Mouse (Mus musculus) liver, embryonic 13.5 days (tissue): ENCODE results near the gene Prss36. TPM values are rescaled to one million over a fixed set of nuclear protein-coding genes. Genes with fewer than 3 reads are reported as not detected.
A peak's percentile ranks its signal among the peaks of the same experiment; 100 is the strongest.

Source experiments
- ATAC-seq: fragments of 200-750 bp; cut with Nextera tagmentation; 2 replicates; pipeline ENCODE4 v1.8.0; 2017; ENCODE audit warnings: low read depth, mild to moderate bottlenecking, moderate number of reproducible peaks, moderate library complexity
- DNase-seq: peaks from one replicate; pipeline ENCODE4 v3.0.0; 2022
- H3K27ac ChIP-seq: fragments of 300-500 bp; sonication (generic); 2 replicates; pipeline ENCODE4 v1.5.1; 2015; ENCODE audit warnings: moderate library complexity, mild to moderate bottlenecking, inconsistent platforms
- H3K27me3 ChIP-seq: fragments of 300-500 bp; sonication (generic); 2 replicates; pipeline ENCODE4 v1.6.1; 2015; ENCODE audit warnings: mild to moderate bottlenecking, inconsistent platforms
- H3K36me3 ChIP-seq: fragments of 300-500 bp; sonication (generic); 2 replicates; pipeline ENCODE4 v1.6.1; 2015; ENCODE audit warnings: mild to moderate bottlenecking, inconsistent platforms
- H3K4me1 ChIP-seq: fragments of 300-500 bp; sonication (generic); replicated peaks from 2 replicates; pipeline ENCODE4 v1.6.1; 2015; ENCODE audit warnings: inconsistent platforms
- H3K4me2 ChIP-seq: fragments of 300-500 bp; sonication (generic); 2 replicates; pipeline ENCODE4 v1.6.1; 2015; ENCODE audit warnings: inconsistent platforms, mild to moderate bottlenecking, moderate library complexity
- H3K4me3 ChIP-seq: fragments of 300-500 bp; sonication (generic); replicated peaks from 2 replicates; pipeline ENCODE4 v1.5.1; 2015; ENCODE audit warnings: mild to moderate bottlenecking, inconsistent platforms
- H3K9ac ChIP-seq: fragments of 300-500 bp; sonication (generic); 2 replicates; pipeline ENCODE4 v1.6.1; 2015; ENCODE audit warnings: mild to moderate bottlenecking, inconsistent platforms
- H3K9me3 ChIP-seq: fragments of 300-500 bp; sonication (generic); replicated peaks from 2 replicates; pipeline ENCODE4 v1.6.1; 2016; ENCODE audit warnings: inconsistent platforms
- WGBS: fragments of 180-500 bp; shearing (Covaris S2); methylation state at CpG from one replicate; pipeline ENCODE4 v1.1.7; 2015; ENCODE audit not compliant: insufficient replicate concordance; 5-methylcytosine and 5-hydroxymethylcytosine counted together
- polyA plus RNA-seq: library from polyadenylated mRNA; unstranded; fragments of >200 nt; fragmentation: Nextera tagmentation; extraction: Ambion mirVana; gene quantifications from 2 replicates; pipeline ENCODE4 v1.2.1, GENCODE M21; 2015

Prss36 gene
- polyA plus RNA-seq, 1 experiment from 2014 or later, result 4.1 TPM

GRCm38 (mm10) chr7:127887191-127887590, 59.3 kb downstream of the Prss36 start:
- no peak overlapping the region for H3K27ac ChIP-seq
- no peak for DNase-seq
- no peak overlapping the region for H3K4me3 ChIP-seq
- H3K4me2 ChIP-seq, result no peak overlapping the region
- H3K4me1 ChIP-seq, result peaks cover 25% of the 10 kb centered on the region
- peaks cover 85% of the 10 kb centered on the region for H3K36me3 ChIP-seq
- H3K27me3 ChIP-seq, result no peaks in the 10 kb centered on the region
- 83% methylated on average over 8 of the region's 8 CpGs for WGBS
- H3K9me3 ChIP-seq, result peaks cover 10% of the 10 kb centered on the region
- H3K9ac ChIP-seq, result no peak overlapping the region
- ATAC-seq, result 0 out of 2 replicates have a peak, but pooled peaks have one; percentile 15

GRCm38 (mm10) chr7:127886551-127886950, 60.0 kb downstream of the Prss36 start:
- WGBS, result 78% methylated on average over 6 of the region's 6 CpGs
- ATAC-seq (no peak), DNase-seq (no peak)
- Histone ChIP-seq H3K4me3 (no peak overlapping the region), H3K4me1 (peaks cover 25% of the 10 kb centered on the region), H3K36me3 (peaks cover 85% of the 10 kb centered on the region), H3K27ac (peak overlapping the region; percentile 38; the same call in 1 of the 2 replicates), H3K9me3 (peaks cover 17% of the 10 kb centered on the region), H3K27me3 (no peaks in the 10 kb centered on the region), H3K4me2 (no peak overlapping the region), H3K9ac (no peak overlapping the region)

- Histone ChIP-seq H3K4me1 (peaks cover 25% of the 10 kb centered on the region), H3K4me2 (no peak overlapping the region), H3K36me3 (peaks cover 88% of the 10 kb centered on the region), H3K9me3 (peaks cover 23% of the 10 kb centered on the region), H3K27ac (peak overlapping the region; percentile 38; the same call in 1 of the 2 replicates), H3K9ac (no peak overlapping the region), H3K4me3 (no peak overlapping the region), H3K27me3 (no peaks in the 10 kb centered on the region)
- ATAC-seq (no peak), DNase-seq (no peak)
- WGBS, result 47% methylated on average over 6 of the region's 6 CpGs
These were observed 60.6 kb downstream of the Prss36 start for GRCm38 (mm10) chr7:127885951-127886350.

Other genes with a start within 250 kb of the Prss36 start
- gene Bcl7c, start 237.8 kb downstream of the Prss36 start, polyA plus RNA-seq, result 26.9 and 28.9 TPM in 2 replicates
- gene Ctf1, start 234.0 kb downstream of the Prss36 start, polyA plus RNA-seq, result 1.8 and 2.2 TPM in 2 replicates
- 0.07 and 0.16 TPM in 2 replicates for gene Ctf2, start 214.6 kb downstream of the Prss36 start, polyA plus RNA-seq
- gene Fbxl19, start 202.2 kb downstream of the Prss36 start, polyA plus RNA-seq, result 3.1 and 3.3 TPM in 2 replicates
- gene Orai3, start 176.9 kb downstream of the Prss36 start, polyA plus RNA-seq, result 11.2 and 11.4 TPM in 2 replicates
- 8.4 and 9.0 TPM in 2 replicates for gene Setd1a, start 170.1 kb downstream of the Prss36 start, polyA plus RNA-seq
- not detected in 2 replicates for gene Gm49388, start 161.1 kb downstream of the Prss36 start, polyA plus RNA-seq
- 37.8 and 39.3 TPM in 2 replicates for gene Hsd3b7, start 146.1 kb downstream of the Prss36 start, polyA plus RNA-seq
- 17.4 and 17.5 TPM in 2 replicates for gene Stx4a, start 122.4 kb downstream of the Prss36 start, polyA plus RNA-seq
- 0.22 and 0.41 TPM in 2 replicates for gene Stx1b, start 122.2 kb downstream of the Prss36 start, polyA plus RNA-seq
- gene Zfp646, start 70.5 kb downstream of the Prss36 start, polyA plus RNA-seq, result 3.7 and 5.0 TPM in 2 replicates
- 7.3 and 7.6 TPM in 2 replicates for gene Zfp668, start 69.9 kb downstream of the Prss36 start, polyA plus RNA-seq
- gene Prss53, start 55.8 kb downstream of the Prss36 start, polyA plus RNA-seq, result 0.19 and 0.24 TPM in 2 replicates
- not detected in 2 replicates for gene Gm21974, start 51.3 kb downstream of the Prss36 start, polyA plus RNA-seq
- 86.9 and 89.1 TPM in 2 replicates for gene Vkorc1, start 51.1 kb downstream of the Prss36 start, polyA plus RNA-seq
- 64.4 and 70.0 TPM in 2 replicates for gene Bckdk, start 42.6 kb downstream of the Prss36 start, polyA plus RNA-seq
- 20.5 and 22.7 TPM in 2 replicates for gene Kat8, start 34.2 kb downstream of the Prss36 start, polyA plus RNA-seq
- 5.8 and 6.4 TPM in 2 replicates for gene Prss8, start 16.6 kb downstream of the Prss36 start, polyA plus RNA-seq
- 160 and 170 TPM in 2 replicates for gene Fus, start 20.7 kb upstream of the Prss36 start, polyA plus RNA-seq
- 23.7 and 31.2 TPM in 2 replicates for gene Pycard, start 47.1 kb upstream of the Prss36 start, polyA plus RNA-seq
- gene Trim72, start 57.2 kb upstream of the Prss36 start, polyA plus RNA-seq, result not detected in 2 replicates
- 1.8 TPM in 2 replicates for gene Itgam, start 115.9 kb upstream of the Prss36 start, polyA plus RNA-seq
- gene Gm49368, start 116.0 kb upstream of the Prss36 start, polyA plus RNA-seq, result not detected in 2 replicates
- gene Itgax, start 182.8 kb upstream of the Prss36 start, polyA plus RNA-seq, result 0.09 and 0.12 TPM in 2 replicates
- not detected in 2 replicates for gene Itgad, start 207.7 kb upstream of the Prss36 start, polyA plus RNA-seq